Mouse (Mus musculus) neutrophil, adult 5-6 weeks (primary cell): ENCODE data around the gene Plcg2. TPM values are rescaled to one million over a fixed set of nuclear protein-coding genes. Genes with fewer than 3 reads are reported as not detected.
A peak's percentile ranks its signal among the peaks of the same experiment; 100 is the strongest.

Experiments
- ATAC-seq: fragments of 151-379, 151-347 bp; 2 replicates; pipeline ENCODE4 v1.8.0; 2017; ENCODE audit warnings: mild to moderate bottlenecking, moderate TSS enrichment; ENCODE audit not compliant: insufficient number of reproducible peaks, poor library complexity, low FRiP score, severe bottlenecking; ENCODE audit errors: extremely low read depth
- total RNA-seq: library from RNA; stranded (forward); fragments of 200-1000 nt; gene quantifications from 2 replicates; pipeline ENCODE4 v1.2.3, GENCODE M21; 2017

Plcg2 gene
- total RNA-seq, 1 experiment from 2014 or later = 238 TPM

GRCm38 (mm10) chr8:117480516-117480915 lies 17.6 kb upstream of the Plcg2 start:
- peak; percentile 47; the same call in 1 of the 2 replicates for ATAC-seq

GRCm38 (mm10) chr8:117481830-117482229 lies 16.3 kb upstream of the Plcg2 start:
- ATAC-seq = peak; percentile 90

GRCm38 (mm10) chr8:117484731-117485130 lies 13.4 kb upstream of the Plcg2 start:
- ATAC-seq = no peak

GRCm38 (mm10) chr8:117485316-117485715 lies 12.8 kb upstream of the Plcg2 start:
- no peak for ATAC-seq

- ATAC-seq = no peak
These were observed 9.7 kb upstream of the Plcg2 start for GRCm38 (mm10) chr8:117488246-117489005.

- no peak for ATAC-seq
These were observed 4.5 kb upstream of the Plcg2 start for GRCm38 (mm10) chr8:117493543-117493942.

GRCm38 (mm10) chr8:117494874-117495273 lies 3.2 kb upstream of the Plcg2 start:
- ATAC-seq = no peak; the same call in 1 of the 2 replicates

- ATAC-seq = 0 out of 2 replicates have a peak, but pooled peaks have one; percentile 0
These were observed 937 bp downstream of the Plcg2 start for GRCm38 (mm10) chr8:117498915-117499540.

- ATAC-seq = no peak
These were observed 2.2 kb downstream of the Plcg2 start for GRCm38 (mm10) chr8:117500232-117500823.

GRCm38 (mm10) chr8:117501323-117501722 lies 3.2 kb downstream of the Plcg2 start:
- no peak for ATAC-seq

- no peak for ATAC-seq
These were observed 5.4 kb downstream of the Plcg2 start for GRCm38 (mm10) chr8:117503405-117504069.

- ATAC-seq = 0 out of 2 replicates have a peak, but pooled peaks have one; percentile 30
These were observed 9.6 kb downstream of the Plcg2 start for GRCm38 (mm10) chr8:117507703-117508102.

GRCm38 (mm10) chr8:117516876-117517565 lies 18.9 kb downstream of the Plcg2 start:
- no peak for ATAC-seq

GRCm38 (mm10) chr8:117517861-117518260 lies 19.8 kb downstream of the Plcg2 start:
- peak; percentile 69 for ATAC-seq

GRCm38 (mm10) chr8:117518873-117519272 lies 20.8 kb downstream of the Plcg2 start:
- ATAC-seq = no peak

GRCm38 (mm10) chr8:117526185-117526584 lies 28.1 kb downstream of the Plcg2 start:
- peak; percentile 87 for ATAC-seq

GRCm38 (mm10) chr8:117527983-117528382 lies 29.9 kb downstream of the Plcg2 start:
- ATAC-seq = peak; percentile 56

- ATAC-seq = no peak
These were observed 31.1 kb downstream of the Plcg2 start for GRCm38 (mm10) chr8:117529177-117529576.
